Mouse (Mus musculus) midbrain, embryonic 10.5 days (tissue): ENCODE measurements around the gene Smim10l2a. TPM values are rescaled to one million over a fixed set of nuclear protein-coding genes. Genes with fewer than 3 reads are reported as not detected.

ENCODE experiments used
- polyA plus RNA-seq: library from polyadenylated mRNA; unstranded; fragments of >200 nt; fragmentation: Nextera tagmentation; extraction: Ambion mirVana; gene quantifications from 2 replicates; pipeline ENCODE4 v1.2.1, GENCODE M21; 2016

Smim10l2a gene
- polyA plus RNA-seq, 1 experiment from 2014 or later = 3.3 TPM

Other genes starting within 250 kb of the Smim10l2a start
- gene 3830403N18Rik, start 238.0 kb upstream of the Smim10l2a start, polyA plus RNA-seq = 0.80 and 0.88 TPM in 2 replicates
- gene Gm773, start 161.7 kb upstream of the Smim10l2a start, polyA plus RNA-seq = not detected in 2 replicates
- 6.5 and 7.4 TPM in 2 replicates for gene Zfp449, start 28.2 kb upstream of the Smim10l2a start, polyA plus RNA-seq
- gene Gm2174, start 73.4 kb downstream of the Smim10l2a start, polyA plus RNA-seq = 1.4 and 1.7 TPM in 2 replicates
- 23.6 and 26.3 TPM in 2 replicates for gene Ints6l, start 80.3 kb downstream of the Smim10l2a start, polyA plus RNA-seq
- not detected in 2 replicates for gene Gm10477, start 150.2 kb downstream of the Smim10l2a start, polyA plus RNA-seq
- gene Gm648, start 175.0 kb downstream of the Smim10l2a start, polyA plus RNA-seq = not detected in 2 replicates
- gene Mmgt1, start 223.5 kb downstream of the Smim10l2a start, polyA plus RNA-seq = 43.2 and 45.5 TPM in 2 replicates
- gene Slc9a6, start 235.2 kb downstream of the Smim10l2a start, polyA plus RNA-seq = 12.9 and 17.5 TPM in 2 replicates